Mouse (Mus musculus): ENCODE data around the gene Ssbp2. TPM values are rescaled to one million over a fixed set of nuclear protein-coding genes. Genes with fewer than 3 reads are reported as not detected.

The Ssbp2 gene
- polyA plus RNA-seq, 1 experiment: 125 TPM

GRCm38 (mm10) chr13:91460621-91461284, 670 bp downstream of the Ssbp2 start:
- under 1% methylated on average over 61 of the region's 70 CpGs for WGBS

DNA sequence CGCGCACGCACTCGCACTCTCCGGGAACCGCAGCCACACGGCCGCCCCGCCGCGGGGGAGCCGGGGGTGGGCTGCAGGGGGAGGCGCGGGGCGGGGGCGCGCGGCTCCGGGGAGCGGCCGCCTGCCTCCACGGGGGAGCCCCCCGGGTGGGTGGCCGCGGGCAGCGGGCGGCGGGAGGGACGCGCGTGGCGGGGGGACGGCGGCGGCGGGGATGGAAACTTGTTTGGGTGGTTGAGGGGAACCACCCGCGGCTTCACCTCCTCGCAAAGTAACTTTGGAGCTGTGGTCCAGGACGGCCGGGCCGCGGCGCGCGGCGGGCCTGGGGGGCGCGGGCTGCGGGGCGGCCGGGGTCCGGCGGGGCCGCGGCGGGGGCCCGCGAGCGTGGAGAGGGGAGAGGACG, 1.2 kb downstream of the Ssbp2 start:
- Histone ChIP-seq H3K27ac (ENCODE audit: control insufficient read depth, insufficient read depth, low read length) (no peak overlapping the region), H3K4me1 (replicated peaks; ENCODE audit: control insufficient read depth, insufficient read depth, low read length) (peaks cover 7% of the 10 kb centered on the region), H3K36me3 (ENCODE audit: control insufficient read depth, insufficient read depth, low read length) (no peaks in the 10 kb centered on the region), H3K4me3 (ENCODE audit: control insufficient read depth, insufficient read depth, low read length) (peak overlapping the region; percentile 53), H3K27me3 (ENCODE audit: control insufficient read depth, insufficient read depth, low read length) (no peaks in the 10 kb centered on the region)
- TF ChIP-seq CTCF (IDR thresholded peaks at IDR 0.05; ENCODE audit: borderline replicate concordance, control insufficient read depth, extremely low read depth, insufficient read depth, low read length, poor library complexity): no peak
- no peak for DNase-seq
- WGBS: 2% methylated on average over 58 of the region's 61 CpGs

More at GRCm38 (mm10) chr13:91460621-91461284, 670 bp downstream of the Ssbp2 start:
- TF ChIP-seq CTCF (IDR thresholded peaks at IDR 0.05; ENCODE audit: borderline replicate concordance, control insufficient read depth, extremely low read depth, insufficient read depth, low read length, poor library complexity) (no peak), POLR2A (IDR thresholded peaks at IDR 0.05; ENCODE audit: control insufficient read depth, extremely low read depth, insufficient read depth, low read length, poor library complexity) (peak; percentile 72)
- Histone ChIP-seq H3K36me3 (ENCODE audit: control insufficient read depth, insufficient read depth, low read length) (no peaks in the 10 kb centered on the region), H3K27me3 (ENCODE audit: control insufficient read depth, insufficient read depth, low read length) (no peaks in the 10 kb centered on the region), H3K4me3 (ENCODE audit: control insufficient read depth, insufficient read depth, low read length) (peak overlapping the region; percentile 77), H3K4me1 (replicated peaks; ENCODE audit: control insufficient read depth, insufficient read depth, low read length) (peaks cover 7% of the 10 kb centered on the region), H3K27ac (ENCODE audit: control insufficient read depth, insufficient read depth, low read length) (peak overlapping the region; percentile 68)
- peak; percentile 99 for DNase-seq

- under 1% methylated on average over 65 of the region's 77 CpGs for WGBS
- H3K36me3 ChIP-seq (ENCODE audit: control insufficient read depth, insufficient read depth, low read length): no peaks in the 10 kb centered on the region
- peak overlapping the region; percentile 99 for H3K4me3 ChIP-seq (ENCODE audit: control insufficient read depth, insufficient read depth, low read length)
- no peak for TF ChIP-seq POLR2A (IDR thresholded peaks at IDR 0.05; ENCODE audit: control insufficient read depth, extremely low read depth, insufficient read depth, low read length, poor library complexity)
- TF ChIP-seq CTCF (IDR thresholded peaks at IDR 0.05; ENCODE audit: borderline replicate concordance, control insufficient read depth, extremely low read depth, insufficient read depth, low read length, poor library complexity): 0 out of 2 replicates have a peak, but pooled peaks have one; percentile 17
- peak; percentile 59 for DNase-seq
- no peaks in the 10 kb centered on the region for H3K27me3 ChIP-seq (ENCODE audit: control insufficient read depth, insufficient read depth, low read length)
- peaks cover 7% of the 10 kb centered on the region for H3K4me1 ChIP-seq (replicated peaks; ENCODE audit: control insufficient read depth, insufficient read depth, low read length)
- H3K27ac ChIP-seq (ENCODE audit: control insufficient read depth, insufficient read depth, low read length): peak overlapping the region; percentile 83
Measured at GRCm38 (mm10) chr13:91461711-91462351, 1.7 kb downstream of the Ssbp2 start.

GRCm38 (mm10) chr13:91462395-91462794, 2.3 kb downstream of the Ssbp2 start:
- H3K27me3 ChIP-seq (ENCODE audit: control insufficient read depth, insufficient read depth, low read length): no peaks in the 10 kb centered on the region
- H3K27ac ChIP-seq (ENCODE audit: control insufficient read depth, insufficient read depth, low read length): peak overlapping the region; percentile 83
- DNase-seq: peak; percentile 28
- WGBS: 7% methylated on average over 2 of the region's 2 CpGs
- H3K36me3 ChIP-seq (ENCODE audit: control insufficient read depth, insufficient read depth, low read length): no peaks in the 10 kb centered on the region
- H3K4me1 ChIP-seq (replicated peaks; ENCODE audit: control insufficient read depth, insufficient read depth, low read length): peaks cover 7% of the 10 kb centered on the region
- peak overlapping the region; percentile 99 for H3K4me3 ChIP-seq (ENCODE audit: control insufficient read depth, insufficient read depth, low read length)
- TF ChIP-seq CTCF (IDR thresholded peaks at IDR 0.05; ENCODE audit: borderline replicate concordance, control insufficient read depth, extremely low read depth, insufficient read depth, low read length, poor library complexity): no peak
- no peak for TF ChIP-seq POLR2A (IDR thresholded peaks at IDR 0.05; ENCODE audit: control insufficient read depth, extremely low read depth, insufficient read depth, low read length, poor library complexity)

DNA sequence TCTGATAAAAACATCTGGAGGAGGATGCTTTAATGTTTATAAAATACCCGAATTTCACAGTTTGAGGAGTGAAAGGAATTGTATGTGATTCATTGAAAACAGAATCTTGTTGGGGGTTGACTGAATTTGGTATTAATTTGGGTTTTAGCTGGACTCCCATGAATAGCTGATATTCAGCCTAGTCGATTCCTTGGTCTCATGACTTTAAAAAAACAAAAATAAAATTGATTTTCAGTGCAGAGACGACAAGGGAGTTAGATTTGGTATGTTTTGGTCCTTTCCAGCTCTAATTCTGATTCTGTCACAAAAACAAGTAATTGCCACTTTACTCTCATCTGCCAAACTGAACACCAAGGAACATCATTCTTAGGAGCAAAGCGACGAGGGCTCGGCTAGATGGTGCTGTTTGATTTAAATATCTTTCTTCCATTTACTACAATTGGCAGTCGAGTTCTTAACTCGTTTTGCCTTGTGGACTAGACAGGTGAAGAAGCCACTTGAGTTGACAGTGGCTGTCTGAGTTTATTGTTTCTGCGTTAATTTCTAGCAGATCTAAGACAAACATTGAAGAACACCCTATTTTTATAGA, 2.9 kb downstream of the Ssbp2 start:
- peak; percentile 22 for DNase-seq
- H3K36me3 ChIP-seq (ENCODE audit: control insufficient read depth, insufficient read depth, low read length): no peaks in the 10 kb centered on the region
- TF ChIP-seq POLR2A (IDR thresholded peaks at IDR 0.05; ENCODE audit: control insufficient read depth, extremely low read depth, insufficient read depth, low read length, poor library complexity) (no peak), CTCF (IDR thresholded peaks at IDR 0.05; ENCODE audit: borderline replicate concordance, control insufficient read depth, extremely low read depth, insufficient read depth, low read length, poor library complexity) (no peak)
- no peak overlapping the region for H3K4me3 ChIP-seq (ENCODE audit: control insufficient read depth, insufficient read depth, low read length)
- peaks cover 7% of the 10 kb centered on the region for H3K4me1 ChIP-seq (replicated peaks; ENCODE audit: control insufficient read depth, insufficient read depth, low read length)
- no peaks in the 10 kb centered on the region for H3K27me3 ChIP-seq (ENCODE audit: control insufficient read depth, insufficient read depth, low read length)
- H3K27ac ChIP-seq (ENCODE audit: control insufficient read depth, insufficient read depth, low read length): no peak overlapping the region
- WGBS: 11% methylated on average over 9 of the region's 9 CpGs

- no peak for DNase-seq
- 93% methylated on average over 8 of the region's 8 CpGs for WGBS
Measured at GRCm38 (mm10) chr13:91465002-91465715, 5.1 kb downstream of the Ssbp2 start.

More at GRCm38 (mm10) chr13:91465002-91465715, 5.1 kb downstream of the Ssbp2 start:
- Histone ChIP-seq H3K27me3 (ENCODE audit: control insufficient read depth, insufficient read depth, low read length) (no peaks in the 10 kb centered on the region), H3K4me1 (replicated peaks; ENCODE audit: control insufficient read depth, insufficient read depth, low read length) (peaks cover 5% of the 10 kb centered on the region), H3K27ac (ENCODE audit: control insufficient read depth, insufficient read depth, low read length) (no peak overlapping the region), H3K4me3 (ENCODE audit: control insufficient read depth, insufficient read depth, low read length) (no peak overlapping the region), H3K36me3 (ENCODE audit: control insufficient read depth, insufficient read depth, low read length) (no peaks in the 10 kb centered on the region)
- no peak for TF ChIP-seq CTCF (IDR thresholded peaks at IDR 0.05; ENCODE audit: borderline replicate concordance, control insufficient read depth, extremely low read depth, insufficient read depth, low read length, poor library complexity)
- TF ChIP-seq POLR2A (IDR thresholded peaks at IDR 0.05; ENCODE audit: control insufficient read depth, extremely low read depth, insufficient read depth, low read length, poor library complexity): no peak

All from thymus, adult 2 months (tissue).